Mouse (Mus musculus) left cerebral cortex, adult 8-10 months (tissue): ENCODE data around the gene Kcnn1. TPM values are rescaled to one million over a fixed set of nuclear protein-coding genes. Genes with fewer than 3 reads are reported as not detected.
A peak's percentile ranks its signal among the peaks of the same experiment; 100 is the strongest.
"Not testable (repeated sequence)": the region's sequence is repeated elsewhere in the genome, so short reads cannot be mapped to it uniquely, and the experiment has no call there.

ENCODE experiments used
- DNase-seq, 2 experiments: peaks; one replicate each; pipeline ENCODE4 v3.0.0; 2022; ENCODE audit warnings: low spot score in 2 of 2
- total RNA-seq, 4 experiments: library from RNA; stranded (reverse); gene quantifications; 2 replicates each; pipeline ENCODE4 v1.2.4; 2022

Kcnn1 gene
- 10 to 100 TPM; 15.7 to 28.6 (median 17.7) TPM for total RNA-seq

- DNase-seq = no peak
Observed at GRCm38 (mm10) chr8:70862824-70863641, at the start of gene Kcnn1. Gene Kcnn1, minus strand, starts transcription at chr8:70863258.

GRCm38 (mm10) chr8:70911596-70911995 lies 48.5 kb upstream of the Kcnn1 start:
- no peak for DNase-seq

DNA sequence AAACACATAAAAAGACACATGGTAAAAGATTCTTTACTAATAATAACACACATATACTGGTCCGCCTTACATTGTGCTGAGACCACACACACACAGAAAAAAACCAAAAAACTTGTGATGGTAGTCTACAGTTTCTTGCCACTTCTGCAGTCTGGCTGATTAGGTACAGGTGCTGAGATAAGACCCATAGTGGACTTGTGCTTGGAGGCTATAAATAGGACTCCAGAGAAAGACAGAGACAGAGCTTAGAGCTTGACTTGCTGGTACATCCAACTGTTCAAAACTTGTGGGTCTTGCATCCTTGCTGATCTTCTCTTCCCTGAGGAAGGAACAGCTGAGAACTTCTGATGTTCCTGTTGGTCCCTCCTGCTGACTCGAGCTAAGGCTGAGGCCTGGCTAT lies 44.5 kb upstream of the Kcnn1 start:
- DNase-seq = no peak

- DNase-seq = peak; percentile 70 to 80
Observed at GRCm38 (mm10) chr8:70905831-70906736, 43.0 kb upstream of the Kcnn1 start, which contains the start of gene Map1s. Gene Map1s, plus strand, starts transcription at chr8:70905932.

- no peak for DNase-seq
Observed at GRCm38 (mm10) chr8:70905463-70905830, 42.4 kb upstream of the Kcnn1 start.

DNA sequence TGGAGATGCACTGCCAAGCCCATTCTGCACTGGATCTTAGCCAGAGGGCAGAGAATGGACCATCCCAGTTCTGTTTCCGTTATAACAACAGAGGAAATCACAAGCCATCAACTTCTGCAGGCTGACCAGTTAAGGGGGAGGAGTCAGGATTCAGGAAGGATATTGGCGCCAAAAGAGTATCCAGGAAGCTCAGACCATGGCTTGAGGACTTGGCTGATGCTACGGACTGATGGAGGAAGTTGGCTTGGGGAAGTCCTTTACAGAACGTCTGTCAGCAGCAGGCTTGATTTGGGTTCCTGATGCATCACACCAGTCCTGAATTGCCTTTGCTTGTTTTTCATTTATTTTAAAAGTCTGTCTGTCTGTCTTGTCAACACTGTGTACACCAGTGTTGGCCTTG lies 41.5 kb upstream of the Kcnn1 start:
- no peak for DNase-seq

DNA sequence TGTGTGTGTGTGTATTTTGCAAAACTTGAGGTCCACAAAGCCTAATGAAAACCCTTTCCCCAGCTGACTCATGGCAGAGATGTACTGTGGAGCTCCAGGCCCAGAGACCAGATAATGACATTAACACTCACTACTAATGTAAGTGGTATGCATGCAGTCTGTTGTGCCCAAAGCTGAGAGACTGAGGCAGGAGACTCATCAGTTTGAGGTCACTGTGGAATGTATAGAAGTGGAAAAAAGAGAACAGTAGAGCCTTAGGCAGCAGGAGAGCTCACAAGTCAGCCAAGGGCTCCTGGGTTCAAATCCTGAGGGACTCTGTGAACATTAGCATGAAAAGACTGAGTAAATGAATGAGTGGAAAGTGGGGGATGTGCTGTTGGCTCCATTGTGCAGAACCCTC lies 40.5 kb upstream of the Kcnn1 start:
- DNase-seq = no peak

DNA sequence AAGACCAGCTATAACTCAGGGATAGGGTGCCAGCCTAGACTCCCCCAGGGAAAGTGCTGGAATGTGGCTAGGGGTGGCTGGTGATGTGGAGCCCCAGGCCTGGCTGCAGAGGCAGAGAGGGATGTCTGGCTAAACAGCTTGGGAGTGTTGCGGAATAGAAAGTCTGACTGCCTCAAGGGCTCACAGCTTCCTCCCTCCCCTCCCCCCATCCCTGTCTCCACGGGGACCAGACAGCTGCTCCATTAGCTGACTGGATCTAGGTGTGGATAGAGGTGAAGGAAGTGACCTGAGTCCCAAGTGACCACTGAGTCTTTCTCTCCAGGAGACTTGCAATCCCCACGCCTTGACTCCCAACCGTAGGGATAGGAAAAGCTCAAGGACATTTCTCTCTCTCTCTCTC lies 40.1 kb upstream of the Kcnn1 start:
- no peak for DNase-seq

DNA sequence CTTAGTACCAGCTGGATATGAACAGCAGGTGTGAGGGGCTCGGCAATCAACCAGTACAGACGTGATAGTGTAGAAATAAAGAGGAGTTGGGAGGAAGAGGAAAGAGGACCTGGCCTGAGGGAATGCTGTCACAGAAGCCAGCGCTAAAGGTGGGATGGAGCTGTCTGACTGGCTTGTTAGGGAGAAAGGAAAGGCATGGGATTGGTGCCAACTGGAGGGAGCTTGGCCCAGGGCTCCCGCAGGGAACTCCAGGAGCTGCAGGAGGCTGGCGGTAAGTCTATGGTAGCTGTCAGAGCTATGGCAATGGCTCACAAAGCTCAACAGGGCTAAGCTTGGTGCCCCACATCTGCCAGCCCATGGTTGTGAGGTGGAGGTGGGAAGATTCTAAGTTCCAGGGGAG lies 39.2 kb upstream of the Kcnn1 start:
- DNase-seq = no peak

DNA sequence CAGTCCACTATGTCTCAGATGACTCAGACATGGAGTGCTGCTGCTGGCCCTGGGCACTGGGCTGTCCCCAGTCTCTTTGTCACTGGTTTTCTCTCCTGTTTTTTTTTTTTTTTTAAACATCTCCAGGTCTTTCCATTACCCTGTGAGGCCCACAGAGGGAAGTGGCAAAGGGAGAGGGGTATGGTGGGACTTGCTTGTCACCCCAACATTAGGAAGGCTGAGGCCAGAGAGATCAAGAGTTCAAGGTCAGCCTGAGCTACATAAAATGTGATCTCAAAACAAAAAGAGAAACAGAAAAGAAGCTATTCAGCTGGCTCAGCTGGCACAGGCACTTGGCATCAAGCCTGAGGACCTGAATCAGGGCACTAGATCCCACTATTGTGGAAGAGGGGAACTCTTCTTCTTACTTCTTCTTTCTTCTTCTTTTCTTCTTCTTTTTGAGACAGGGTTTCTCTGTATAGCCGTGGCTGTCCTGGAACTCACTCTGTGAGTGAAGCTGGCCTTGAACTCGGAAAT lies 37.9 kb upstream of the Kcnn1 start:
- no peak for DNase-seq

- no peak for DNase-seq
Observed at GRCm38 (mm10) chr8:70899226-70899625, 36.2 kb upstream of the Kcnn1 start.

DNA sequence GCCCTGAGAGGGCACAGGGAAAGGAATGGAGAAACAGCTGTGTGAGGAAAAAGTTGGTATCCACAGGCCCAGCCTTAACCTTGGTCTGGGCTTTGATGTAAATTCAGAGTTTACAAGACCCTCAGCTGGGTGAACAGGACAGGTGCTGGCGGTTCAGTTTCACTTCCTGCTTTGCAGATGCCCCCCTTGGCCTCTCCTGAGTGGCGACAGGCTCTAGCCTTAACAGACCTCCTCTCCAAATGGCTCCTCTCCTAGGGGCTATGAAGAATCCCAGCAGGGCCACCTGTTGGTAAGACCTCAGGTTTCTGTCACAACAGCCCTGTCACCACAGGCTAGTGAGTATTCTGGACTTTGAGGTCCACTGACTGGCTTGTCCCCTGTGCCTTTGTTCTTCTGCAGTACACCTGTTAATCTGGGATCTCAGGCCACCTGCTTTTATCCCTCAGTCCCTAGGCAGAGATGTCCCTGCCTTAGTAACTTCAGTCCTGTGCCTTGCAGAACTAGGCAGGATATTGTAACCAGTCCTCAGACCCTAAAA lies 35.7 kb upstream of the Kcnn1 start:
- no peak for DNase-seq

GRCm38 (mm10) chr8:70897681-70898413 lies 34.8 kb upstream of the Kcnn1 start:
- DNase-seq = peak; percentile 68 to 87

- peak; percentile 87 to 98 for DNase-seq
Observed at GRCm38 (mm10) chr8:70897021-70897680, 34.1 kb upstream of the Kcnn1 start, which contains the start of gene Rpl18a. Gene Rpl18a, minus strand, starts transcription at chr8:70897412.

- DNase-seq = no peak
Observed at GRCm38 (mm10) chr8:70896316-70897020, 33.4 kb upstream of the Kcnn1 start.

DNA sequence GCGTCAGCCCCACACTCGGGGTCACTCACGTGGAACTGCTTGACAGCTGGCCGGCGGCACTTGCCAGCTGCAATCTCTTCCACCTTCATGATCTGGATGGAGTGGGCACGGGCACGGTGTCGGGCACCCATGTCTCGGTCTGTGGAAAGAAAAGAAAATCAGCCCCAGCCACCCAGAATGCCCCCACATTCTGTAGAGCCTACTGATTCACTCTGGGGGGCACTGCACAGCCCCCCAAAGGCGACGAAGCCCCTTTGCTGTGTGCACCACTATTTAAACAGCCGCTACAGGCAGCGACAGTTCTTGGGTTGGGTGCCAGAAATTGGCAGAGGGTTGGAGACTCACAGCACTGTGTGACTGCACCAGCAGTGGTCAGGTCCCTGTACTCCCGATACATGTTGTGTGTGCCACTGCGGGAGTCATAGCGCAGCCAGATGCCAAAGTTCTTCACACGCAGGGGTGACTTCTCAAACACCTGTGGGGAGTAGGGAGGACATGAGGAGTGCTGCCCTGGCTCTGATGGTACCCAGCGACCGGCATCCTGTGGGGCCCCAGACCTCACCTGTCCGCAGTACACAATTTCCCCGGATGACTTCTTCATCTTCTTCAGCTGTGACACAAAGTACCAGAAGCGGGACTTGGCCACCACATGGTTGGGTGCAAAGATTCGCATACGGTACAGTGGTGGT lies 32.7 kb upstream of the Kcnn1 start:
- not testable (repeated sequence) for DNase-seq

DNA sequence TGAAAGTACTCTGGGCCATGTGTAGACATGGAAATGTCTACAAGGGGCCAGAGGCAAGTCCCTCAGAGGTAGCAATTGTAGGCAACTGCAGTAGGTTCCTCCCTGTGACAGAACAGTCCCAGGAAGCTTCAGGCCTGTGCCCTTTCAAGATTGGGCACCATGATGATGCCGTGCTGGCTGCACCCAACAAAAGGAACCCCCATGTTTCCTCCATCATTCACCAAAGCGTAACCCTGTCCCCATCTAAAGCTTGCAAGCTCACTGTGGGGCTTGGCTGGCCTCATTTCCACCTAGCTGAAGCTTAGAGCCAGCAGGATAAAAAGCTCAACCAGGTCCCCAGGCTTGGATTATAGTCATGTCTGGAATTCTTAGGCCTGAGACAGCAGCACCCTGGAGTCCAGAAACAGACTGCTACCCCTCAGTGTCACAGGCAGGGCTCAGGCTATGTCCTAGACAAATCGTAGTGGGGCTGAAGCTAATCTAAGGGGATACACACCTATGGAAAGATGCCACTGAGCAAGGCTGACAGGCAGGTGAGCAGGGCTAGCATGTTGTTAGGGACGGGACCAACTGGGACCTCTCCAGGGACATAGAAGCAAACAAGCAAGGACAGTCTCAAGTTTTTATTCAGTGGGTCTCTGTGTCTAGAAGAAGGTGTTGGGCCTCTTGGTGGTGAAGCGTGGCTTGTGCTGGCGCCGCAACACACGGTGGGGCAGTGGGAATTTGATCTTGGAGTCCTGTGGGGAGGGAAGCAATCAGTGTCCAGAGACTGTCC lies 31.9 kb upstream of the Kcnn1 start:
- DNase-seq = no peak

DNA sequence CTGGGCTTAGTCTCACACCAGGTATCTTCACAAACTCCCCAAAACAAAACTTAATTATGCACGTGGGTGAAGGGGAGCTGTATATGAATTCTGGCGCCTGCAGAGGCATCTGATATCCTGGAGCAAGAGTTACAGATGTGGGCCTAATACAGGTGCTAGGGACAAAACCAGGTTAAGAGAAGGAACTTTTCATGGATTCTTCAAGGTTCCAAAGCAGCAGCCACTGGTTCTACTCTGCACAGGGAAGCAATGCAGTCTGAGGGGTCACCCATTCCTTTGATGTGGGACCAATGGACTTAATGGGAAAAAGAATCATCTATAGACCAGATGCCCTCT lies 31.3 kb upstream of the Kcnn1 start:
- DNase-seq = no peak
